Mouse (Mus musculus): ENCODE results near the gene Samd3. TPM values are rescaled to one million over a fixed set of nuclear protein-coding genes. Genes with fewer than 3 reads are reported as not detected.

Gene Samd3
- polyA plus RNA-seq, 1 experiment from 2014 or later: not detected

DNA sequence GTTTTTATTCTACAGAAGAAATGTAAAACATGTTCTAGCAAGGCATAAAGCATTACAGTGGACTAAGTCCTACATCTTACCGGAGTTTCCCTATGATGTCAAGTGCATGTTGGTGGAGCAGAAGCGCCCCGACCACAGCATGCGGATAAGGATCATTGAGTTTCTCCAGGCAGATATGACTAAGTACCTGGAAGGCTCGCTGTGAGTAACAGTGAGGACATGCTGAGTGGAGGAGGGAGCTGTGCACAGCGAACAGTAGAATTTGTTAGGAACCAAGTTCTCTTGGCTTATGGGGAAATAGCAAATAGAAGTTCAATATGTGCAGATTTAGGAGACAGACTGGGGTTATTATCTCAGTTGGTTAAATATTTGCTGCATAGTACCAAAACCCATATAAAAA is 15.0 kb downstream of the Samd3 start:
- H3K9ac ChIP-seq: no peak overlapping the region
- no peak overlapping the region for H3K4me2 ChIP-seq
- H3K27me3 ChIP-seq: no peaks in the 10 kb centered on the region
- no peak overlapping the region for H3K4me3 ChIP-seq
- 86% methylated on average over 6 of the region's 6 CpGs for WGBS
- H3K9me3 ChIP-seq: no peaks in the 10 kb centered on the region
- no peak for ATAC-seq (ENCODE audit: low read depth)
- no peak overlapping the region for H3K27ac ChIP-seq (replicated peaks)
- H3K4me1 ChIP-seq (replicated peaks): no peaks in the 10 kb centered on the region
- H3K36me3 ChIP-seq: no peaks in the 10 kb centered on the region

DNA sequence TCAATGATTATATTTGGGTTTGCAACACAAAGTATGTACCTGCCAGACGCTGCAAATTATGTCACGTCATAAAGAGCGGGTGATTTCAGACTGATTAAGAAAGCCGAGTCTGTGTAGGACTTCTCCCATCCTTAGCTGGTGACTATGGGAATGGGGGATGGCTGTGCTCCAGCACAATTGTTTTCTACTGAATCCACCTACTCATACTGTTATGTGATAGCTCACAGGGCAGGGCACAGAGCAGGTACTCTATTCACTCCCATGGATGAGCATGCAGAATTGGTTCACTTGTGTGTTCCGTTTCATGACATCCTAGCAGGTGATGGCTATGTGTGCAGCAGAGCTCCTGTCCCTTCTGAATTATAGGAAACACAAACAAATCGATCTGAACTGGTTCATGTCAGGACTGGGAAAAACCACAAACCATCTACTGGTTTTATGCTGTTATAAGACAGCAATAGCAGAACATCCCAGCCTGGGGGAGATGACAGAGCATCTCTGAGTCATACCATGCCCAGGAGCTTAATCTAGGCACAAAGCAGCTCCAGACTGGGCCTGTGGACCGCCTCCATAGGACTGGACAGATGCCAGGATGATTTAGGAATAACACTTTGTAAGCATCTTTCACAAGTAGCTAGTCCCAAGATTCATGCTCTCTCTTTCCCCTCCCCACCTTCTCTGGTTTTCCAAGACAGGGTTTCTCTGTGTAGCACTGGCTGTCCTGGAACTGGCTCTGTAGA is 20.1 kb downstream of the Samd3 start:
- H3K9ac ChIP-seq: no peak overlapping the region
- no peak for ATAC-seq (ENCODE audit: low read depth)
- H3K9me3 ChIP-seq: no peaks in the 10 kb centered on the region
- no peak overlapping the region for H3K27ac ChIP-seq (replicated peaks)
- H3K36me3 ChIP-seq: no peaks in the 10 kb centered on the region
- H3K4me1 ChIP-seq (replicated peaks): no peaks in the 10 kb centered on the region
- H3K27me3 ChIP-seq: no peaks in the 10 kb centered on the region
- H3K4me2 ChIP-seq: no peak overlapping the region
- WGBS: 84% methylated on average over 7 of the region's 7 CpGs
- no peak overlapping the region for H3K4me3 ChIP-seq

DNA sequence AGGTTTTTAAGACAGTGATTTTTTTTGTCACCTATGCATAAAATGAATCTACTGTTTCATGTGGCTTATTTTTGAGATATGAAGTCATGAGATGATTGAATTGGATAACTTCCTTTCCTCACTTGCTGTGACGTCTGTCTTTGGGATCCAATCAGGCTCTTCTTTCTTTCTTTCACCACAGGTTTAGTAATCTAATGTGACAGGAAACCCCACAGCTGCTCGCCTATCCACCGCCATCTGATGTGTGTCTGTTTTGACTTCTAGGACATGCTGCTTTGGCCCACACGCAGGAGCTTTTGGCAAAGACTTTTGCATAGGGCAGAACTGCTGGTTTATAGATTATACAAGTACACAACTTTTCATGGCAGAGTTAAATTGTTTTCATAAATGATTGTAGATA is 30.4 kb downstream of the Samd3 start:
- 80% methylated on average over 4 of the region's 4 CpGs for WGBS
- Histone ChIP-seq H3K36me3 (no peaks in the 10 kb centered on the region), H3K4me1 (replicated peaks) (no peaks in the 10 kb centered on the region), H3K9me3 (no peaks in the 10 kb centered on the region), H3K27me3 (no peaks in the 10 kb centered on the region), H3K27ac (replicated peaks) (no peak overlapping the region), H3K9ac (no peak overlapping the region), H3K4me3 (no peak overlapping the region), H3K4me2 (no peak overlapping the region)
- ATAC-seq (ENCODE audit: low read depth): no peak

DNA sequence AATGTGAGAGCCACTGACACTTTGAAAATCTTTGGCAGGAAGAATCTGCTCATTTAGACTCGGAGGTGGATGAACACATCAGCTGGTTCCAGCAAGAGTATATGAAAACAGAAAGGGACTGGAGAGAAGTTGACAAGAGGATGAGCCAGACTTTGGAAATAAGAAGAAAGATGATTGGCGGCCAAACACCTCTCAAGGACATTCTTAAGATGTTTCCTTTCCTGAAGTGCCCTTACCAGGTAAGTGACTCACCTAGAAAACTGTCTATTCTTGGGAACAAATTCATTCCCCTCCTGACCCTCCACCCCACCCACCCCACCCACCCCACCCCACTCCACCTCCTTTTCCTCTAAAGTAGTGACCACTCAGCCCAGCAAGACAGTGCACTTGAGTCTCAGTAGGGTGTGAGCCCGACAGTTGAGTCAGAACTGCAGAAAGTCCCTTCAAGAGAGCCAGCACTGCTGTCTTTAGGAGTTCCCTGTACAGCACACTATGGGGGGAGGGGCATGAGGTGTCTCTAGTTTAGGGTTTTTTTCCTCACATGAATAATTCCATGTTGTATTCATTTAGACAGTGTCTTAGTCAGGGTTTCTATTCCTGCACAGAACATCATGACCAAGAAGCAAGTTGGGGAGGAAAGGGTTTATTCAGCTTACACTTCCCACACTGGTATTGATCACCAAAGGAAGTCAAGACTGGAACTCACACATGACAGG is 34.4 kb downstream of the Samd3 start:
- no peak for ATAC-seq (ENCODE audit: low read depth)
- no peak overlapping the region for H3K4me2 ChIP-seq
- H3K36me3 ChIP-seq: no peaks in the 10 kb centered on the region
- 82% methylated on average over 3 of the region's 3 CpGs for WGBS
- no peaks in the 10 kb centered on the region for H3K9me3 ChIP-seq
- no peaks in the 10 kb centered on the region for H3K4me1 ChIP-seq (replicated peaks)
- H3K27me3 ChIP-seq: no peaks in the 10 kb centered on the region
- no peak overlapping the region for H3K27ac ChIP-seq (replicated peaks)
- H3K4me3 ChIP-seq: no peak overlapping the region
- no peak overlapping the region for H3K9ac ChIP-seq

DNA sequence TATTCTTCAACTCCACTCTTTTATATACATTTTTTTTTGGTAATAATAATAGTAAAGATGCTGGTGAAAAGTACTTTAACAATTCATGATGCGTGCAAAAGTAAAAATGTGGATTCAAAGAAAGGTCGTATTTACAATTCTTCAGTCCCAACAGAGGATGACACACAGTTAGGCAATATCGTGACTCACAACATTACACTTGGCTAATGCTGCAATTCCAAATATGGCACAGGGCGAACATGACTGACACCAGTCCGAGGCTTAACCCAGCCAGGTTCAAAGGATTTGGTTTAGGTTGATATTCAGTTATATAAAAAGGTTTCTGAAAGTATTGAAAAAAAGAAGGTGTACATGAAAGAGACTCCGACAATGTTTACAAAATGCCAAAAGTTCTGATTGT is 45.9 kb downstream of the Samd3 start:
- no peaks in the 10 kb centered on the region for H3K27me3 ChIP-seq
- 94% methylated on average over 6 of the region's 6 CpGs for WGBS

GRCm38 (mm10) chr10:26280009-26280408 is 50.5 kb downstream of the Samd3 start:
- no peaks in the 10 kb centered on the region for H3K4me1 ChIP-seq (replicated peaks)
- H3K9me3 ChIP-seq: no peaks in the 10 kb centered on the region
- H3K4me2 ChIP-seq: no peak overlapping the region
- no peaks in the 10 kb centered on the region for H3K27me3 ChIP-seq
- 73% methylated on average over 8 of the region's 8 CpGs for WGBS
- H3K4me3 ChIP-seq: no peak overlapping the region
- no peak overlapping the region for H3K27ac ChIP-seq (replicated peaks)
- no peak overlapping the region for H3K9ac ChIP-seq
- peaks cover 61% of the 10 kb centered on the region for H3K36me3 ChIP-seq
- no peak for ATAC-seq (ENCODE audit: low read depth)

More for the DNA sequence above, 45.9 kb downstream of the Samd3 start:
- no peaks in the 10 kb centered on the region for H3K4me1 ChIP-seq (replicated peaks)
- H3K27ac ChIP-seq (replicated peaks): no peak overlapping the region
- no peaks in the 10 kb centered on the region for H3K9me3 ChIP-seq
- H3K9ac ChIP-seq: no peak overlapping the region
- no peak overlapping the region for H3K4me3 ChIP-seq
- no peak overlapping the region for H3K4me2 ChIP-seq
- no peak for ATAC-seq (ENCODE audit: low read depth)
- peaks cover 62% of the 10 kb centered on the region for H3K36me3 ChIP-seq

GRCm38 (mm10) chr10:26287136-26287535 is 57.6 kb downstream of the Samd3 start:
- 0 out of 2 replicates have a peak, but pooled peaks cover 6% of the 10 kb centered on the region for H3K4me1 ChIP-seq (replicated peaks)
- H3K36me3 ChIP-seq: peaks cover 30% of the 10 kb centered on the region
- no peaks in the 10 kb centered on the region for H3K27me3 ChIP-seq
- H3K4me3 ChIP-seq: no peak overlapping the region
- H3K9me3 ChIP-seq: no peaks in the 10 kb centered on the region
- no peak for ATAC-seq (ENCODE audit: low read depth)
- H3K27ac ChIP-seq (replicated peaks): no peak overlapping the region
- 90% methylated on average over 7 of the region's 7 CpGs for WGBS
- no peak overlapping the region for H3K9ac ChIP-seq
- H3K4me2 ChIP-seq: no peak overlapping the region

DNA sequence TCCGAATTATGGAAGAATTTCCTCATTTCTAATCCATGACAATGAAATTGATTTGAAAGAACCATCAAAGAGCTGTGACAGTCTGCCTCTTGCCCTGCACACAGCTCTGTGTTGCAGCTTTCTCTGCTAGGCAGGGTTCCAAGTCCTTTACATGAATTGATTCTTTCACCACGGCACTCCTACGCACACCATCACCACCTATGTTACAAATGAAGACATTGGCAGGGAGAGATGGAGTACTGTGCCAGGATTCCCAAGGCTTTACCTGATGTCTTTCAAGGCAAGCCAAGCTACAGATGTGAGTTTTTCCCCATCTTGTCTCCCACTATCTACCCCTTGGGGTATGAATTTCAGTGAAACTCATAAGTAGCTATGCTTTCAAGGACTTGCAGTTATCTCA is 67.7 kb downstream of the Samd3 start:
- ATAC-seq (ENCODE audit: low read depth): no peak
- Histone ChIP-seq H3K36me3 (peaks cover 33% of the 10 kb centered on the region), H3K4me1 (replicated peaks) (no peaks in the 10 kb centered on the region), H3K27me3 (no peaks in the 10 kb centered on the region), H3K4me2 (no peak overlapping the region), H3K27ac (replicated peaks) (no peak overlapping the region), H3K4me3 (no peak overlapping the region), H3K9ac (no peak overlapping the region), H3K9me3 (no peaks in the 10 kb centered on the region)
- WGBS: 81% methylated on average over 3 of the region's 3 CpGs

DNA sequence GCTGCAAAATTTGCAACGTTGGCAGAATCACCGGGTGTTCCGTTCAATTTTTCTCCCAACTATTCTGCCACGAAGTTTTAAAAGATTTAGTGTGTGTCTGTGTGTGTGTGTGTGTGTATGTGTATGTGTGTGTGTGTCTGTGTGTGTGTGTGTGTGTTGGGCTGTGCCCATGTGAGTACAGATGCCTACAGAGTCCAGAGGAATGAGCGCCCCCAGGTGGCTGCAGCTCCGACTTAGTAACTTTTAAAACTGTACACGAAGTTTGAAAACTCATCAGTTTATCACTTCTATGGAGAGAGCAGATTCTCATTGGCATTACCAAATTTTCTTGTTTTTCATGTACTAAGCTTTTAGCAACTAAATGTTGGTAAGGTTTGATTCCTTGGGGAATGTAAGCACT is 68.1 kb downstream of the Samd3 start:
- H3K27me3 ChIP-seq: no peaks in the 10 kb centered on the region

GRCm38 (mm10) chr10:26302336-26302735 is 72.8 kb downstream of the Samd3 start:
- WGBS: 92% methylated on average over 4 of the region's 4 CpGs
- H3K4me1 ChIP-seq (replicated peaks): no peaks in the 10 kb centered on the region
- no peak for ATAC-seq (ENCODE audit: low read depth)
- no peak overlapping the region for H3K4me3 ChIP-seq
- H3K27ac ChIP-seq (replicated peaks): no peak overlapping the region
- H3K4me2 ChIP-seq: no peak overlapping the region
- H3K9ac ChIP-seq: no peak overlapping the region
- H3K9me3 ChIP-seq: no peaks in the 10 kb centered on the region
- peaks cover 30% of the 10 kb centered on the region for H3K36me3 ChIP-seq
- H3K27me3 ChIP-seq: no peaks in the 10 kb centered on the region

More for the DNA sequence above, 68.1 kb downstream of the Samd3 start:
- Histone ChIP-seq H3K27ac (replicated peaks) (no peak overlapping the region), H3K4me3 (no peak overlapping the region), H3K4me2 (no peak overlapping the region), H3K9me3 (no peaks in the 10 kb centered on the region), H3K36me3 (peaks cover 32% of the 10 kb centered on the region), H3K4me1 (replicated peaks) (no peaks in the 10 kb centered on the region), H3K9ac (no peak overlapping the region)
- ATAC-seq (ENCODE audit: low read depth): no peak
- WGBS: 90% methylated on average over 7 of the region's 7 CpGs

DNA sequence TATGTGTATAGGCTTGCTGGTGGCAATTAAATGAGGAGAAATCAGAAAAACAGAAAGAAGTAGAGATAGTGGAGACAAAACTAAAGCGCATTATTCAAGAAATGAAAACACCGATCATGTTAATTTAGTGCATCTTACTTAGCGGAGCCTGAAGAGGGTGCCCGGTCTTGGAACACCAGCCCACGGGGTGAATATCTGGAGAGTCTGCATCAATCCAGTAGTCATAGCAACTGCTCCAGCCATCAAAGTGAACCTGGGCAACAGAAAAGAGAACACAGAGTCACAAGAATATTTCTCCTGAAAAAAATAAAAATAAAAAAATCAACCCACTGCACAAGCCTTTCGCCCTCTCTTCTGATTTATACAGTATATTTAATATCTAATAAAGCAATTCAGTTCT is 74.0 kb downstream of the Samd3 start:
- H3K9ac ChIP-seq: no peak overlapping the region
- H3K4me1 ChIP-seq (replicated peaks): no peaks in the 10 kb centered on the region
- H3K27me3 ChIP-seq: no peaks in the 10 kb centered on the region
- no peaks in the 10 kb centered on the region for H3K9me3 ChIP-seq
- WGBS: 92% methylated on average over 6 of the region's 6 CpGs
- no peak overlapping the region for H3K27ac ChIP-seq (replicated peaks)
- H3K4me2 ChIP-seq: no peak overlapping the region
- ATAC-seq (ENCODE audit: low read depth): no peak
- no peak overlapping the region for H3K4me3 ChIP-seq
- peaks cover 38% of the 10 kb centered on the region for H3K36me3 ChIP-seq

DNA sequence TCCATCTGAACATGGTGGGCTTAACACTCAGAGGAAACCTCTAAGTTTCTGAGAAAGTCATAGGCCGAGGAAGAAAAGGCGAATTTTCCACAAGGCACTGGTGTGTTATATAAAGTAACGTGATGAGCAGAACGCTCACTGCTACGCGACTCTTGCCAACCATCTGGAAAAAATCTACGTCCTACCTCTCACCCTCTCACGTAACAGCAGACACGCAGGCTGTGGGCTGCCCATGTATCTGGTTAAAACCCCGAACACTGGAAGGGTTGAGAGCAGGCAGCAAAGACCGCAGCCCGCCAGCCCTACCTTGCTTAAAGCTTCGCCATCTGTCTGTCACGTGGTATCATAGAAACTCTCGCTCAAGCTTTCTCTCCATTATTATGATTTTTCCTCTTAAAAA is 84.8 kb downstream of the Samd3 start:
- H3K4me3 ChIP-seq: no peak overlapping the region
- no peak overlapping the region for H3K4me2 ChIP-seq
- H3K36me3 ChIP-seq: peaks cover 72% of the 10 kb centered on the region
- no peak for ATAC-seq (ENCODE audit: low read depth)
- H3K27ac ChIP-seq (replicated peaks): no peak overlapping the region
- WGBS: 93% methylated on average over 15 of the region's 15 CpGs
- H3K27me3 ChIP-seq: no peaks in the 10 kb centered on the region
- no peaks in the 10 kb centered on the region for H3K4me1 ChIP-seq (replicated peaks)
- H3K9ac ChIP-seq: no peak overlapping the region
- no peaks in the 10 kb centered on the region for H3K9me3 ChIP-seq

Measured in neural tube, embryonic 13.5 days (tissue).